Mouse (Mus musculus): ENCODE measurements at regions not wholly inside any gene's neighbourhood (a gene's known extent, or its start where the extent isn't known, plus 50 kb on each side); places are given as distances from the start of the nearest gene placed in this dataset.

DNA sequence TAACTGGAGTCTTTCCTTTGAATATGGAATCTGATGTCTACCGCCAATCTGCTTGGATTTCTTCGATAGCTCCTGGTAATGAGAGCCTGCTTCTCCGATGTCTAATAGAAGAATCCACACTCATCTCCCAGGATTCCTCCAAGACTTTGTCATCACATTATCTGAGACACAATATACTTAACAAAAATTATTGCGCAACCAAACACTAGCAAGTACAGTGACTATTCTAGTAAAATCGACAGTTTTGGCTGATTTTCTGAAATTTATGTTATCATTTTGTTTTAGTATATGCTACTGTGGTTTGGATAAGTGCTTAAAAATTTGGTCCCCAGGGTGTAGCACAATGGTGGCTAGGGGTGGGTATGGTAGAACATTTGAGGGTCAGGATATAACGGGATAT is 266.5 kb downstream of the Gm5447 start:
- ATAC-seq (ENCODE audit: extremely low read depth, insufficient number of reproducible peaks, low FRiP score, poor library complexity, severe bottlenecking) (no peak), DNase-seq (ENCODE audit: low spot score) (no peak)
- H3K27me3 ChIP-seq (ENCODE audit: insufficient read depth, low read length) = no peaks in the 10 kb centered on the region
- H3K4me3 ChIP-seq (ENCODE audit: low read depth, low read length) = no peak overlapping the region
- no peaks in the 10 kb centered on the region for H3K9me3 ChIP-seq (replicated peaks)
- H3K36me3 ChIP-seq (replicated peaks) = no peaks in the 10 kb centered on the region
- no peak for TF ChIP-seq GATA2 (IDR thresholded peaks at IDR 0.05; ENCODE audit: borderline replicate concordance, low read depth, low read length)
- TF ChIP-seq GATA1 (IDR thresholded peaks at IDR 0.05; ENCODE audit: borderline replicate concordance, low read length) = no peak
- no peak for TF ChIP-seq CTCF (IDR thresholded peaks at IDR 0.05; ENCODE audit: low read depth, low read length)
- no peak for TF ChIP-seq POLR2AphosphoS5 (IDR thresholded peaks at IDR 0.05; ENCODE audit: insufficient replicate concordance, low read depth, low read length)
- no peak for TF ChIP-seq TAL1 (conservative IDR thresholded peaks at IDR 0.05; ENCODE audit: low read depth, low read length)
- no peaks in the 10 kb centered on the region for H3K4me1 ChIP-seq (ENCODE audit: insufficient read depth, low read depth, low read length)

DNA sequence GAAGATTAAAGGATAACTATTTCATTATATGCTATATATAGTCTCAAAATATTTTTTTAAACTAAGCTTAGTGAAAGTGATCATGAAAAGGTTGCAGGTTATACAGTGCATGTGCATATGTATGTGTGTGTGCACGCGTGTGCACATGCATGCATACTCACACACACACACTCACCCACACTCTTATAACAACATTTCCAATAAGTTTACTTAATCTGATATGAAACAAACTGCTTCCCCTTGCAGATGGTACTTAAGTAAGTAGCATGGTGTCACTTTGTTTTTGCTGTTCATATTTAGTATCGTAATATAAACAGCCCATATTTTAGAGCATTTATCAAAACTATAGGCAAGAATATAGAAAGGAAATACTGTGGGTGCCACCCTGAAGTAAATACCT is 275.0 kb downstream of the Gm5447 start:
- Histone ChIP-seq H3K4me3 (ENCODE audit: low read depth, low read length) (no peak overlapping the region), H3K27me3 (ENCODE audit: insufficient read depth, low read length) (0 out of 2 replicates have a peak, but pooled peaks cover 3% of the 10 kb centered on the region), H3K36me3 (replicated peaks) (no peaks in the 10 kb centered on the region), H3K9me3 (replicated peaks) (no peaks in the 10 kb centered on the region), H3K4me1 (ENCODE audit: insufficient read depth, low read depth, low read length) (no peaks in the 10 kb centered on the region)
- TF ChIP-seq POLR2AphosphoS5 (IDR thresholded peaks at IDR 0.05; ENCODE audit: insufficient replicate concordance, low read depth, low read length) (no peak), CTCF (IDR thresholded peaks at IDR 0.05; ENCODE audit: low read depth, low read length) (no peak), GATA1 (IDR thresholded peaks at IDR 0.05; ENCODE audit: borderline replicate concordance, low read length) (no peak), TAL1 (conservative IDR thresholded peaks at IDR 0.05; ENCODE audit: low read depth, low read length) (no peak), GATA2 (IDR thresholded peaks at IDR 0.05; ENCODE audit: borderline replicate concordance, low read depth, low read length) (no peak)
- ATAC-seq (ENCODE audit: extremely low read depth, insufficient number of reproducible peaks, low FRiP score, poor library complexity, severe bottlenecking) = no peak
- no peak for DNase-seq (ENCODE audit: low spot score)

DNA sequence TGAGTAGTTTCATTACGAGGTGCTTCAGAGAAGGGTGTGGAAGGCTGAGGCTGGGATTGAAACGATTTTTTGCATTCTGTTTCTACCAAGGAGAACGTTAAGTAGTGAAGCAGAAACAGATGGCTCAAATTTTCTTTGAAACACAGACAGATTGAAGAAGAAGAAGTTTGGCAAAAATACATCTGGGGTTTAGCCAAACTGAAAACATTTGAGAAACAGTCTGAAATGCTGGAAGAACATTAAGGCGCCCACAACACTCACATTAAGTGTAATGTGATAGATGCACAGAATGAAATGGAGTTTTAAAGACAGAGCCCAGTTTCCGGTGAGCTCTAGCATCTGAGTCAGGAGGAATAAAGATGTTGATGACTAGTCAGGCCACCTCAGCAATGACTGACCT is 275.5 kb downstream of the Gm5447 start:
- H3K9me3 ChIP-seq (replicated peaks) = no peaks in the 10 kb centered on the region

DNA sequence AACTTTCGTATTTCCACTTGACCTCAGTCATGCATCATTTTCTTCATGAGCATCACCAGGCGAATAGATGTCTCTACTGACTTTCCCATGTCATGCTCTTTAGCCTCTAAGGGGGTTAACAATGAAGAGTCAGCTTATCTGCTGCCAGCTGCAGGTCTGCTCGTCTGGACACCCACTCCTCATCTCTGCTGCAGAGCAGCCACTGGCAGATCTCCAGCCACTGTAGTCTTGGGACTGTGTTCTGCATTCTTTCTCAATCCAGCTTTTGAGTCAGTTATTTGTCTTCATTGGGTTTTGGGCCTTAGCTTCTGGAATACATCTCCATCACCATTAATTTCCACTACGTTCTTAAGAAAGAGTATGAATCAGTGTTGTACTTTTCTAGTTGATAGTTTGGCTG is 280.0 kb downstream of the Gm5447 start:
- H3K36me3 ChIP-seq (replicated peaks) = no peaks in the 10 kb centered on the region
- TF ChIP-seq GATA1 (IDR thresholded peaks at IDR 0.05; ENCODE audit: borderline replicate concordance, low read length) (no peak), TAL1 (conservative IDR thresholded peaks at IDR 0.05; ENCODE audit: low read depth, low read length) (no peak), CTCF (IDR thresholded peaks at IDR 0.05; ENCODE audit: low read depth, low read length) (no peak), POLR2AphosphoS5 (IDR thresholded peaks at IDR 0.05; ENCODE audit: insufficient replicate concordance, low read depth, low read length) (no peak), GATA2 (IDR thresholded peaks at IDR 0.05; ENCODE audit: borderline replicate concordance, low read depth, low read length) (no peak)
- no peaks in the 10 kb centered on the region for H3K4me1 ChIP-seq (ENCODE audit: insufficient read depth, low read depth, low read length)
- peaks cover 4% of the 10 kb centered on the region; the same call in 1 of the 2 replicates for H3K27me3 ChIP-seq (ENCODE audit: insufficient read depth, low read length)
- ATAC-seq (ENCODE audit: extremely low read depth, insufficient number of reproducible peaks, low FRiP score, poor library complexity, severe bottlenecking) = no peak
- no peaks in the 10 kb centered on the region for H3K9me3 ChIP-seq (replicated peaks)
- no peak for DNase-seq (ENCODE audit: low spot score)
- no peak overlapping the region for H3K4me3 ChIP-seq (ENCODE audit: low read depth, low read length)

More for the DNA sequence above, 275.5 kb downstream of the Gm5447 start:
- H3K4me3 ChIP-seq (ENCODE audit: low read depth, low read length) = no peak overlapping the region
- DNase-seq (ENCODE audit: low spot score) (no peak), ATAC-seq (ENCODE audit: extremely low read depth, insufficient number of reproducible peaks, low FRiP score, poor library complexity, severe bottlenecking) (no peak)
- no peaks in the 10 kb centered on the region for H3K4me1 ChIP-seq (ENCODE audit: insufficient read depth, low read depth, low read length)
- 0 out of 2 replicates have a peak, but pooled peaks cover 4% of the 10 kb centered on the region for H3K27me3 ChIP-seq (ENCODE audit: insufficient read depth, low read length)
- no peaks in the 10 kb centered on the region for H3K36me3 ChIP-seq (replicated peaks)
- TF ChIP-seq CTCF (IDR thresholded peaks at IDR 0.05; ENCODE audit: low read depth, low read length) = no peak
- TF ChIP-seq TAL1 (conservative IDR thresholded peaks at IDR 0.05; ENCODE audit: low read depth, low read length) = no peak
- TF ChIP-seq GATA1 (IDR thresholded peaks at IDR 0.05; ENCODE audit: borderline replicate concordance, low read length) = no peak
- TF ChIP-seq POLR2AphosphoS5 (IDR thresholded peaks at IDR 0.05; ENCODE audit: insufficient replicate concordance, low read depth, low read length) = no peak
- no peak for TF ChIP-seq GATA2 (IDR thresholded peaks at IDR 0.05; ENCODE audit: borderline replicate concordance, low read depth, low read length)

DNA sequence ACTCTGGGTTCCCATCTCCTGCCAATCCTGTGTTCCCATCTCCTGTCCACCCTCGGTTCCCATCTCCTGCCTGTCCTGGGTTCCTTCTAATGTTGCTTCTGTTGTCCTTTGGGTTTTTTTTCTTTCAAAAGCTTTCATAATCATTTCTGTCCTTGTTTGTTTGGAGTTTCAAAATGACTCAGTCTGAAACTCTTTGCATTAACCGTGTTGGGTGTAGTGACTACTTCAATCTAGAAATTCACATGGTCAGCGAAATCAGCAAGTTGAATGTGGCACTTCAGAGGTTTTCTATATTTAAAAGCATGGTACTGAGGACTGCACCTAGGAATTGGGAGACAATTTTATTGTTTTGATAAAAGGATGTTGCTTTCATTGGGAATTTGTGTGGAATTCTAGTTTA is 280.7 kb downstream of the Gm5447 start:
- DNase-seq (ENCODE audit: low spot score) (no peak), ATAC-seq (ENCODE audit: extremely low read depth, insufficient number of reproducible peaks, low FRiP score, poor library complexity, severe bottlenecking) (no peak)
- Histone ChIP-seq H3K9me3 (replicated peaks) (no peaks in the 10 kb centered on the region), H3K36me3 (replicated peaks) (no peaks in the 10 kb centered on the region), H3K4me1 (ENCODE audit: insufficient read depth, low read depth, low read length) (no peaks in the 10 kb centered on the region), H3K27me3 (ENCODE audit: insufficient read depth, low read length) (peaks cover 4% of the 10 kb centered on the region; the same call in 1 of the 2 replicates), H3K4me3 (ENCODE audit: low read depth, low read length) (no peak overlapping the region)
- no peak for TF ChIP-seq TAL1 (conservative IDR thresholded peaks at IDR 0.05; ENCODE audit: low read depth, low read length)
- no peak for TF ChIP-seq CTCF (IDR thresholded peaks at IDR 0.05; ENCODE audit: low read depth, low read length)
- no peak for TF ChIP-seq GATA1 (IDR thresholded peaks at IDR 0.05; ENCODE audit: borderline replicate concordance, low read length)
- TF ChIP-seq POLR2AphosphoS5 (IDR thresholded peaks at IDR 0.05; ENCODE audit: insufficient replicate concordance, low read depth, low read length) = no peak
- TF ChIP-seq GATA2 (IDR thresholded peaks at IDR 0.05; ENCODE audit: borderline replicate concordance, low read depth, low read length) = no peak

DNA sequence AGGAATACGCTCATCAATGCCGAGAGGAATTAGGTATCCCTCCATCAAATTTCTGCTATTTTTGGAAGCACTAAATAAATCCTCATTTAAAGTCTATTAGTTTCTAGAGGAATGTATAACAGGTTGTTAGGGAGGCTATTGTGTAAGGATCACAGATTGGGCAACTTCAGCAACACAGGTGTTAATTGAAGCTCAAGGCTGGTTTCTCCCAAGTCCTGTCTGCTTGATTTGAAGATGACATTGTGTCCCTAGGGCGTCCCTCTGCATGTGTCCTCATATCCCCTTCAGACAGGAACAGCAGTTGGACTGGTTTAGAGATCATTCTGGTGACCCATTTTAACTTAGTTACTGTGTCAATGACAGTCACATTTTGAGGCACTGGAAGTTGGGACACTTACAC is 281.5 kb downstream of the Gm5447 start:
- Histone ChIP-seq H3K27me3 (ENCODE audit: insufficient read depth, low read length) (peaks cover 2% of the 10 kb centered on the region; the same call in 1 of the 2 replicates), H3K36me3 (replicated peaks) (no peaks in the 10 kb centered on the region), H3K4me3 (ENCODE audit: low read depth, low read length) (no peak overlapping the region), H3K4me1 (ENCODE audit: insufficient read depth, low read depth, low read length) (no peaks in the 10 kb centered on the region), H3K9me3 (replicated peaks) (no peaks in the 10 kb centered on the region)
- ATAC-seq (ENCODE audit: extremely low read depth, insufficient number of reproducible peaks, low FRiP score, poor library complexity, severe bottlenecking) (no peak), DNase-seq (ENCODE audit: low spot score) (no peak)
- TF ChIP-seq TAL1 (conservative IDR thresholded peaks at IDR 0.05; ENCODE audit: low read depth, low read length) (no peak), GATA1 (IDR thresholded peaks at IDR 0.05; ENCODE audit: borderline replicate concordance, low read length) (no peak), GATA2 (IDR thresholded peaks at IDR 0.05; ENCODE audit: borderline replicate concordance, low read depth, low read length) (no peak), CTCF (IDR thresholded peaks at IDR 0.05; ENCODE audit: low read depth, low read length) (no peak), POLR2AphosphoS5 (IDR thresholded peaks at IDR 0.05; ENCODE audit: insufficient replicate concordance, low read depth, low read length) (no peak)
